Mouse (Mus musculus) right cerebral cortex, postnatal 36 days (tissue): Measurements from ENCODE around the gene Klrb1a.

Experiments
- DNase-seq, 2 experiments: peaks; one replicate each; pipeline ENCODE4 v3.0.0; 2022; ENCODE audit warnings: low spot score in 2 of 2, mixed read lengths in 1 of 2

Klrb1a gene

GRCm38 (mm10) chr6:128602026-128602425 lies 21.3 kb downstream of the Klrb1a start:
- DNase-seq, result no peak

GRCm38 (mm10) chr6:128599555-128599954 lies 23.8 kb downstream of the Klrb1a start:
- no peak for DNase-seq

DNA sequence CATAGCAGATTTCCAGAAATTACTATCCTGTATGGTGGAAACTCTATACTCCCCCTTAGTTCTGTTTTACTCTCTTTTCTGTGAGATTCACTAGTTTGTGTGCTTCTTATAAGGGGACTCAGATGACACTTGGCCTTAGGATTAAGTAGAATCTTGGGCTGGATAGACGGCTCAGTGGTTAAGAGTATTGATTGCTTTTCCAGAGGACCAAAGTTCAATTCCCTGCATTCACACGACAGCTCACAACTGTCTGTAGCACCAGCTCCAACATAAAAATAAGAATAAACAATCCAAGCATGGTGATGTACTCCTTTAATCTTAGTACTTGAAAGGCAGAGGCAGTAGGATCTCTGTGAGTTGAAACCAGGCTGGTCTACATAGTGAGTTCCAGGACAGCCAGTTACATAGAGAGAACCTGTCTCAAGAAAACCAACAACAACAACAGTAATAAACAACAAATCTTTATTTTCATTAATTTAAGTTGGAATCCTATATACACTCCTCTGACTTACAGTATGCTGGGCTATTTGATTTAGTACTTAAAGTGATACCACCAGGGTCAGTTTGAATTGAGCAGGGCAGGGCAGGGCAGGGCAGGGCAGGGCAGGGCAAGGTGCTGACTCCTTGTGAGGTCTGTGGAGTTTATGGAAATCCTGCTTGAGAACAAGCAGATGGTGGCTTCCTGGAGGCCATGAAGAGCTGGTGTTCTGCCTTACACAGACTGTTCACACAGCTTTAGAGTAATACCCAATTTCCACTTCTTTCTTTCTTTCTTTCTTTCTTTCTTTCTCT lies 24.9 kb downstream of the Klrb1a start:
- no peak for DNase-seq

DNA sequence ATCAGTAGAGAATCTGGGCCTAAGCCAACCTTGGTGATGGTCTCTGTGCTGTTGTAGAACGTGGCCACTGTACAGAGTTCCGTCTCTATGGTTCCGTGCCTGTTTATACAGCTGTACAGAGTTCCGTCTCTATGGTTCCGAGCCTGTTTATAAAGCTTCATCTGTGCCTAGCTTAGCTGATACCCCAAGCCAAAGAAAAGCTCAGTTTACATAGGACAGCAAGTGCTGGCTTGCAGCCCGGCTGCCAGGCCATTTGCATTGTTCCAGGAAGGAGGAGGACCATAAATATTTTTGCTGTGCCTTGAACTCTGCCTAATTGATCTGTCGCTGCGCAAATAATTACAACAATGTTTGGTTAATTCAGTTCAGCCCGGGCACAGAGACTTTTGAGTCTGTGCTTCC lies 26.2 kb downstream of the Klrb1a start:
- DNase-seq, result peak; percentile 17 to 21

- no peak for DNase-seq
These were observed 28.7 kb downstream of the Klrb1a start for GRCm38 (mm10) chr6:128594651-128595050.

- no peak for DNase-seq
These were observed 33.9 kb downstream of the Klrb1a start for GRCm38 (mm10) chr6:128589426-128589825.

- no peak for DNase-seq
These were observed 35.7 kb downstream of the Klrb1a start for GRCm38 (mm10) chr6:128587619-128588018.

DNA sequence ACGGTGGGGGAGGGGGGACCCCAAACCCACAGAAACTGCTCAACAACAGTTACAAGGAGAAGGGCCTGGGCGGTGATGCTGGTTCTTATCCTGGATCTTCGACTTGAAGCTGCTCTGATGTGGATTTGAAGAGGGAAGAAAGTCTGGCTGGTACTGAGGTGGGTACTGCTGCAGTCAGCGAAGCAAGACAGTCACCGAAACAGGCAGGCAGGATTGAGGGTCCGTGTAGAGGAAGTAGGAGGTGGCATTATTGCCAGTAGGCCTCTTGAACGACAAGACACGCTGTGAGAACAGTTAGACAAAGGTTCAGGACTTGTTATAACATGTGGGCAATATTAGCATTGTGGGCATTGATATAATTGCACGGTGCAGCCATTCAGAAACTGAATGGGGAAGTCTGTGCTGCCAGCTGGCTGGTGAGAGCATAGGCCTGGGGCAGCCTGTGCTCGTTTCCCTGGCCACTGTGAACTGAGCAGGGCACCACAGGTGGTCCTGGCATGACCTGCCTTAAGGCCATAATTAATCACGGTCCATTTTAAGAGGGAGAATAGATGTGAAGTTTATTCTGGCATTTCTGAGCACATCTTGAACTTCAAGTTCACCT lies 37.6 kb downstream of the Klrb1a start:
- no peak for DNase-seq

- DNase-seq, result no peak
These were observed 39.2 kb downstream of the Klrb1a start for GRCm38 (mm10) chr6:128584070-128584660.

GRCm38 (mm10) chr6:128581508-128581907 lies 41.8 kb downstream of the Klrb1a start, which contains the start of gene A2ml1:
Gene A2ml1 (minus strand): TSS chr6:128581608.
- no peak for DNase-seq

DNA sequence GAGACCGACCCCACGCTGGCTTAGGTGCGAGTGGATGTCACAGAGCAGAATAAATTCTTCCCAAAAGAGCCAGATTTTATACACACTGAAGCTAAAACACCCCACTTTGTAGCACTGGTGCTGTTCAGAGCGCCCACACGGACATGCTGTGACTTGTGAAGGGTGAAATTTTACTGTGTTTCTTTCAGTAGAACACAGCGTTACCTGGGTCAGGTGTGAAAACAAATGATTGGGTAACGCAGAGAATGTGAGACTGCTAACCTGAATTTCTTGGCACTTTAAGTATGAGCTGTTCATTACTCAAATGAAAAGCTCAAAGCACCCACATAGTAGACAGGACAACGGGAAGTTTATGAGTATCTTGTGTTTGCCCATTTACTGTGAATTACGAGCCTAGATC lies 46.0 kb downstream of the Klrb1a start:
- no peak for DNase-seq

DNA sequence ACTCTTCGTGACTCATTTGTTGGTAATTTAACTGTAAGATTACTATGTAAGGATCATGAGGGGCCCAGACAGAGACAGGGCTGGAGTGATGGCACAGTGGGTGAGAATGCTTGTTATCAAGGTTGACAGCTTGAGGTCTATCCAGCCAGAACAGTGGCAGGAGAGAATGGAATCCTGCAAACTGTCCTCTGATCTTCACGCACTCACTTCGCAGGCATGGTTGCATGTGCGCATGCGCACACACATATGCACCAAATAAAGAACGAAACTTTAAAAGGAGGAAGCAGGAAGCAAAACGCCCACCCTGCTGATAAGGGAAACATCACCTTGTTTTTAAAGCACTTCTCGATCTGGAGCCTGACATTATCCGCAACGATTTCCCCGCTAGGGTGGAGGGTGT lies 56.7 kb downstream of the Klrb1a start:
- no peak for DNase-seq
